Mouse (Mus musculus) heart, embryonic 14.5 days (tissue): ENCODE measurements around the gene Tdrd9. TPM values are rescaled to one million over a fixed set of nuclear protein-coding genes. Genes with fewer than 3 reads are reported as not detected.
A peak's percentile ranks its signal among the peaks of the same experiment; 100 is the strongest.

Experiments used
- ATAC-seq: fragments of 200-750 bp; cut with Nextera tagmentation; 2 replicates; pipeline ENCODE4 v1.8.0; 2017; ENCODE audit warnings: low read depth, moderate TSS enrichment; ENCODE audit not compliant: insufficient number of reproducible peaks, insufficient read depth, low FRiP score
- H3K27ac ChIP-seq, 2 experiments: fragments of 200-500 bp in 1 of 2; fragments of 300-500 bp in 1 of 2; sonication (generic) in 1 of 2; replicated peaks in 1 of 2; 2 replicates each; pipeline ENCODE4 v1.5.1; 2012 to 2014; ENCODE audit warnings: low read depth in 2 of 2, low read length in 2 of 2, control low read depth in 1 of 2, mild to moderate bottlenecking in 1 of 2, mixed read lengths in 1 of 2; ENCODE audit not compliant: control insufficient read depth in 1 of 2, insufficient read depth in 1 of 2
- H3K27me3 ChIP-seq: fragments of 300-500 bp; sonication (generic); 2 replicates; pipeline ENCODE4 v1.6.1; 2014; ENCODE audit warnings: mild to moderate bottlenecking, low read length, control low read depth; ENCODE audit not compliant: control insufficient read depth, insufficient read depth
- H3K36me3 ChIP-seq: fragments of 300-500 bp; sonication (generic); 2 replicates; pipeline ENCODE4 v1.6.1; 2014; ENCODE audit warnings: mild to moderate bottlenecking, control low read depth, low read length, mixed read lengths; ENCODE audit not compliant: control insufficient read depth, insufficient read depth
- H3K4me1 ChIP-seq, 2 experiments: fragments of 200-500 bp in 1 of 2; fragments of 300-500 bp in 1 of 2; sonication (generic) in 1 of 2; 2 replicates each; pipeline ENCODE4 v1.6.1; 2012 to 2014; ENCODE audit warnings: low read length in 2 of 2, control low read depth in 1 of 2, mixed read lengths in 1 of 2; ENCODE audit not compliant: control insufficient read depth in 2 of 2, insufficient read depth in 2 of 2
- H3K4me2 ChIP-seq: fragments of 300-500 bp; sonication (generic); 2 replicates; pipeline ENCODE4 v1.6.1; 2014; ENCODE audit warnings: mild to moderate bottlenecking, low read length
- H3K4me3 ChIP-seq, 2 experiments: fragments of 200-500 bp in 1 of 2; fragments of 300-500 bp in 1 of 2; sonication (generic) in 1 of 2; 2 replicates each; pipeline ENCODE4 v1.5.1; 2012 to 2014; ENCODE audit warnings: low read length in 2 of 2, mild to moderate bottlenecking in 2 of 2, control low read depth in 1 of 2, low read depth in 1 of 2, moderate library complexity in 1 of 2; ENCODE audit not compliant: control insufficient read depth in 1 of 2, insufficient read depth in 1 of 2
- H3K9ac ChIP-seq: fragments of 300-500 bp; sonication (generic); 2 replicates; pipeline ENCODE4 v1.6.1; 2014; ENCODE audit warnings: mild to moderate bottlenecking, low read length
- H3K9me3 ChIP-seq: fragments of 300-500 bp; sonication (generic); 2 replicates; pipeline ENCODE4 v1.6.1; 2016; ENCODE audit warnings: low read length, control low read depth; ENCODE audit not compliant: control insufficient read depth
- WGBS: fragments of 180-500 bp; shearing (Covaris S2); extraction: QIAGEN DNeasy Blood & Tissue Kit; methylation state at CpG from one replicate; pipeline ENCODE4 v1.1.7; 2014; 5-methylcytosine and 5-hydroxymethylcytosine counted together
- polyA plus RNA-seq: library from polyadenylated mRNA; unstranded; fragments of >200 nt; fragmentation: Nextera tagmentation; extraction: Ambion mirVana; gene quantifications from 2 replicates; pipeline ENCODE4 v1.2.1, GENCODE M21; 2014

Gene Tdrd9
- polyA plus RNA-seq, result 0.16 and 0.49 TPM in 2 replicates

DNA sequence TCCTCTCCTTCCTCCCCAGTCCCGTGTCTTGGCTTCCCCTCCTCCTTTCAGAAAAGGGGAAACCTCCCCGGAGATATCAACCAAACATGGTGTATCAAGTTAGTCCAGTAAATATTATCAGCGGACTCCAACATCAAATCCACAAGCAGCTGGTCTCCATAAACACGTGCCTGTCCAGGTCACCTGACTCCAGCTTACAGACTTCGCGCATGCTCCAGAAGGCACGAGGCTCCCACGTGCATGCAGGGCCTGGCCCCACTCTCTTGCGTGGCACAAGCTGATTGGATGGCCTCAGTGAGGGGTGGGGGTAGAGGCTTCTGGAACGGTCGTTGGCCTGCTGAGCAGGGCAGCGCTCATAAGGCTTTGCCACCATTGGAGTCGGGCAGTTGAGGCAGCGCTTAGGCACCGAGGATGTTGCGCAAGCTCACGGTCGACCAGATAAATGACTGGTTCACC lies at the start of gene Tdrd9:
Gene Tdrd9 (plus strand): TSS at position 329 of the 456 bp plus-strand sequence.
- Histone ChIP-seq H3K4me1 (0 out of 4 replicates have a peak, but pooled peaks cover 0 to under 1% of the 10 kb centered on the region in 2 experiments), H3K9ac (no peak within 1 kb of the TSS), H3K9me3 (peaks cover 2% of the 10 kb centered on the region; the same call in 1 of the 2 replicates), H3K4me2 (no peak within 1 kb of the TSS), H3K27me3 (no peaks in the 10 kb centered on the region), H3K36me3 (no peaks in the 10 kb centered on the region), H3K27ac (no peak within 1 kb of the TSS), H3K4me3 (no peak within 1 kb of the TSS)
- 85% methylated on average over 18 of the region's 18 CpGs for WGBS
- no peak for ATAC-seq

- no peak for ATAC-seq
- WGBS, result 86% methylated on average over 6 of the region's 6 CpGs
- Histone ChIP-seq H3K4me2 (no peak overlapping the region), H3K27me3 (no peaks in the 10 kb centered on the region), H3K4me1 (peaks cover 17% of the 10 kb centered on the region in 2 experiments), H3K9me3 (no peaks in the 10 kb centered on the region), H3K9ac (no peak overlapping the region), H3K4me3 (no peak overlapping the region), H3K36me3 (no peaks in the 10 kb centered on the region), H3K27ac (no peak overlapping the region)
Observed at GRCm38 (mm10) chr12:111923117-111923516, 48.2 kb upstream of the Tdrd9 start.

- Histone ChIP-seq H3K4me2 (no peak overlapping the region), H3K27ac (peak overlapping the region; percentile 8 to 20; a peak in 2 of 4 replicates), H3K4me1 (peaks cover 16% of the 10 kb centered on the region in 2 experiments), H3K27me3 (no peaks in the 10 kb centered on the region), H3K9ac (no peak overlapping the region), H3K36me3 (no peaks in the 10 kb centered on the region), H3K9me3 (no peaks in the 10 kb centered on the region), H3K4me3 (no peak overlapping the region)
- 50% methylated on average over 1 of the region's 1 CpGs for WGBS
- peak; percentile 47; the same call in 1 of the 2 replicates for ATAC-seq
Observed at GRCm38 (mm10) chr12:111927338-111927737, 44.0 kb upstream of the Tdrd9 start.

- H3K4me3 ChIP-seq, result no peak overlapping the region
- no peaks in the 10 kb centered on the region for H3K9me3 ChIP-seq
- H3K9ac ChIP-seq, result no peak overlapping the region
- no peaks in the 10 kb centered on the region for H3K36me3 ChIP-seq
- peaks cover 27 to 28% of the 10 kb centered on the region in 2 experiments for H3K4me1 ChIP-seq
- WGBS, result 83% methylated on average over 18 of the region's 18 CpGs
- no peak overlapping the region for H3K27ac ChIP-seq
- ATAC-seq, result no peak
- no peak overlapping the region for H3K4me2 ChIP-seq
- no peaks in the 10 kb centered on the region for H3K27me3 ChIP-seq
Observed at GRCm38 (mm10) chr12:111928411-111928966, 42.9 kb upstream of the Tdrd9 start.

- H3K4me2 ChIP-seq, result no peak overlapping the region
- no peaks in the 10 kb centered on the region for H3K27me3 ChIP-seq
- no peaks in the 10 kb centered on the region for H3K9me3 ChIP-seq
- no peak overlapping the region for H3K9ac ChIP-seq
- no peak for ATAC-seq
- H3K4me1 ChIP-seq, result peaks cover 34 to 35% of the 10 kb centered on the region in 2 experiments
- no peaks in the 10 kb centered on the region for H3K36me3 ChIP-seq
- 75% methylated on average over 9 of the region's 9 CpGs for WGBS
- H3K27ac ChIP-seq, result no peak overlapping the region
- no peak overlapping the region for H3K4me3 ChIP-seq
Observed at GRCm38 (mm10) chr12:111931411-111932025, 39.8 kb upstream of the Tdrd9 start.

DNA sequence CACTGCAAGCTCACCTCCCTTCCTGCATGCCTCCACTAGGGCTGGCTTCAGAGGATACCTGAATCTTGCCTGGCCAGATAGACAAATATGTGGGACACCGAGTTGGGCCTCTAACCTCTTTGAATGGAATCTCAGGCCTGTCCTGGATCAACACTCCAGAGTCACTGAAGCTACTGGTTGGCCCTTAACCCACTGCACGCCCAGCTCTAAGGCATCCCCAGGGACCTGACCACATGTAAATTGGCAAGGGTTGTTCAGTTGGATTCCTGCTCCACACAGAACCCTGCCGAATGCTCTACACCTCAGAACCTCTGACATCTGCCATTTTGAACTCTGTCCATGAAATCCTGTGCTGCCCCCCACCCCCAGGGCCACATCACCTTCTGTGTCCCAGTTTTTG lies 38.8 kb upstream of the Tdrd9 start:
- no peaks in the 10 kb centered on the region for H3K9me3 ChIP-seq
- no peaks in the 10 kb centered on the region for H3K36me3 ChIP-seq
- 55% methylated on average over 3 of the region's 3 CpGs for WGBS
- no peak overlapping the region for H3K9ac ChIP-seq
- no peak overlapping the region; a peak in 1 of 4 replicates for H3K27ac ChIP-seq
- H3K27me3 ChIP-seq, result no peaks in the 10 kb centered on the region
- H3K4me2 ChIP-seq, result no peak overlapping the region
- ATAC-seq, result no peak
- peaks cover 35 to 36% of the 10 kb centered on the region in 2 experiments for H3K4me1 ChIP-seq
- H3K4me3 ChIP-seq, result no peak overlapping the region

DNA sequence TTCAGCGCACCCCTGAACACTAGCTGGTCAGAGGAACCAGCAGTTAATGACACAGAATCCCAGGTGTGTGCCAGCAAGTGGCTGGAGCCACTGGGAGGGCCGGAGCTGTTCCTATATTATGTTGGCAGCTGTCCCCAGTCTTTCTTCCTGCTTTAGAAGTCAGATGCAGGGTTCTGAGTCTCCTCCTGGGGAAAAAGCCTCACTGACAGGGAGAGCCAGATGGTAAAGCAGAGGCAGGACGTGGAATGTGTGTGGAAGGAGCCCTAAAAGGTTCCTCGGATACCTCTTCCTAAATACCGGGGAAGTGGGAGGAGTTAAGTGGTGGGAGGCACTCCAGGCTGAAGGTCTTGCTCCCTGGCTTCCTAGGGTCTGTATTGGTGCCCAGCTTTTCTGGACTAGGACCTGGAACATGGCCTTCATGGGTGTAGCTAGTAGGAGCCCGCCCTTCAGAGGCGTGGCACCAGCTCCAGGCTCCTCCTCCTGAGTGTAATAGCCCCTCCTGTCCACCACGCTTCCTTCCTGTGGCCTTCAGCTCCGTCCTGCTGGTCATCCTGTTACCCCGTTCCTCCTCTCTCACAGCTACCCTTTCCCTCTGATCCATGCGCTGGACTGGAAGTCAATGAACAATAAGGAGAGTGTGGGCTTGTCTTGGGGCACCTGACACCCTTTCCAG lies 38.2 kb upstream of the Tdrd9 start:
- WGBS, result 59% methylated on average over 11 of the region's 11 CpGs
- Histone ChIP-seq H3K4me2 (no peak overlapping the region), H3K4me1 (peaks cover 35% of the 10 kb centered on the region in 2 experiments), H3K4me3 (no peak overlapping the region), H3K9me3 (no peaks in the 10 kb centered on the region), H3K27ac (peak overlapping the region; percentile 19 to 49; a peak in 3 of 4 replicates), H3K9ac (no peak overlapping the region), H3K36me3 (no peaks in the 10 kb centered on the region), H3K27me3 (no peaks in the 10 kb centered on the region)
- ATAC-seq, result peak; percentile 37
